Mouse (Mus musculus) A20 (cell line): Measurements from ENCODE around the gene Fut2.

Source experiments
- DNase-seq: peaks from one replicate; pipeline ENCODE4 v3.0.0-alpha.2; 2011; ENCODE audit warnings: low read depth, low spot score

The Fut2 gene

DNA sequence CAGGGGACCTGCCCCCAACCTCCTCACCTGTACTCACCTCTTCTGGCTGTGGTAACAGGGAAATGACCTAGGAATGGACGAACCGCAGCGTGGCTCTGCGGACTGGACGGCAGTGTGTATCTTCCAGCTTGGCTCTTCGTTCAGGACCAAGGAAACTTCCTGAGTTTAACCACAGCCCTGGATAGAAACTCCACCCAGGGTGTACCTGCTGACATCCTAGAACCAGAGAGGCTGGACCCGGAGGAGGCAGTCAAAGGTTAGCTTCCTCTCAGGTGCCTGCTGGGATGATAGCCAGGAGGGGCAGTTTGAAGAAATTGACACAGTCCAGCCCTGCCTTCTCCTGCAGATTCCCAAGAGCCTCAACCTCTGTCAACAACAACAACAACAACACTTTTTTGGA, at the start of gene Fut2:
Gene Fut2, minus strand, starts transcription at position 234 of the 400 bp plus-strand sequence.
- DNase-seq: no peak

DNA sequence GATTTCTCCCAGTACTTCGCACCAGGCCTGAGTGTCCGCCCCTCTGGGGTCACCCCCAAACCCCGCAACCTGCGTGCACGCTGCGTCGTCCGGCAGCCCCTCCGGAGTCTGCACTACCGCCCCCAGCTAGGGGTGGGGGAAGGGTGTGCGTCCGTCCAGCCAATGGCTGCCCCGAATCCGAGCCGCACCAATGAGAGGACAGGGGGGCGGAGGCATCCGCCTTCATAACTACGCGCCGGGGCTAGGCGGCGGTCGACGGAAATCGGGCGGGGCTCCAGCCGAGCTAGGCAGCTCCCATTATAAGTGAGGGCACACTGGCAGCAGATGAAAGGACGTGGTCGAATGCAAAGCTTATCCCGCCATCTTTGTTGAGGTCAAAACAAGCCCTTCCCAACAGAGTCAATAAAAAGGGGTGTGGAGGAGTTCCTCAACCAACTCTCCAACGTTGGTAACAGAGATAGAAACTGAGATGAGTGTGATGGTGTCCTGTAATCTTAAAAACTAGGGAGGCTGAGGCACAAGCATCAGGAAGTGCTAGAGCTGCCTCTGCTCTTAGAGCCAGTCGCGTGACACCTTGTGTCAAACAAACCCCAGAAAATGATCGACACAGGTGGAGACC, 49.0 kb upstream of the Fut2 start, which contains the start of gene Rpl18:
Gene Rpl18, plus strand, starts transcription at position 368 of the 619 bp plus-strand sequence.
- DNase-seq: peak; percentile 98

- no peak for DNase-seq
Measured at GRCm38 (mm10) chr7:45714630-45715089, 48.5 kb upstream of the Fut2 start.

- DNase-seq: no peak
Measured at GRCm38 (mm10) chr7:45713881-45714520, 47.8 kb upstream of the Fut2 start.

GRCm38 (mm10) chr7:45713396-45713795, 47.2 kb upstream of the Fut2 start:
- no peak for DNase-seq

DNA sequence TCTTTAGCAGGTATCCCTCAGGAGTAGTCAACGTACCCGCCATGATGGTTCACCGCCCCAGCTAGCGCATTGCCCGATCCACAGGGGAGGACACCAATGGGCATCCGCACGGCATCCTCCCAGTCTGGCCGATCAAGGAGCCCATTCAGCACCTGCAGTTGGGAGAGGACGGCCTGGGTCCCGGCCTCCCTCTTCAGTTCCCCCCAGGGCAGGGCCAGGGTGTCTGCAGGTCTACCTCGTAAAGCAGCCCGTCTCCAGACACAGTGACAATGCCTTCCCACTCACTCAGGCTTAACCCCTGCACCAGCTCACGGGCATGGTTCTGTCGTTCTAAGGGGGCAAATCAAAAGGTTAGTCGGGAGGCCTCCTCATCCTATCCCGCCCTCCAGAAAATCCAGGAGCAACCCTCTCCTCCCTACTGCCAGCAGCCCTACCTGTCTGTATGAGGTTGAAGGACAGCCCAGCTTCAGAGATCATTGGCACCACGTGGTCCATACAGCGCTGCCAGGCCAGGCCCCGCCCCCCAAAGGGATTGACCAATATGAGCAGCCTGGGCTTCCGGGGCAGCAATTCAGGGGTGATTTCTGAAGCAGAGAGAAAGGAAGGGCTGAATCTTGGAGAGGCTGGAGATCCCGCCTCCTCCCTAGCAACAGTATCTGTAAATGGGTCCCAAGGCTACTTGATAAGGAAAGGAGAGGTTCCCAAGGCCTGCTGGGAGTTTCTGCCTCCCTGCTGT, 46.0 kb upstream of the Fut2 start:
- no peak for DNase-seq

DNA sequence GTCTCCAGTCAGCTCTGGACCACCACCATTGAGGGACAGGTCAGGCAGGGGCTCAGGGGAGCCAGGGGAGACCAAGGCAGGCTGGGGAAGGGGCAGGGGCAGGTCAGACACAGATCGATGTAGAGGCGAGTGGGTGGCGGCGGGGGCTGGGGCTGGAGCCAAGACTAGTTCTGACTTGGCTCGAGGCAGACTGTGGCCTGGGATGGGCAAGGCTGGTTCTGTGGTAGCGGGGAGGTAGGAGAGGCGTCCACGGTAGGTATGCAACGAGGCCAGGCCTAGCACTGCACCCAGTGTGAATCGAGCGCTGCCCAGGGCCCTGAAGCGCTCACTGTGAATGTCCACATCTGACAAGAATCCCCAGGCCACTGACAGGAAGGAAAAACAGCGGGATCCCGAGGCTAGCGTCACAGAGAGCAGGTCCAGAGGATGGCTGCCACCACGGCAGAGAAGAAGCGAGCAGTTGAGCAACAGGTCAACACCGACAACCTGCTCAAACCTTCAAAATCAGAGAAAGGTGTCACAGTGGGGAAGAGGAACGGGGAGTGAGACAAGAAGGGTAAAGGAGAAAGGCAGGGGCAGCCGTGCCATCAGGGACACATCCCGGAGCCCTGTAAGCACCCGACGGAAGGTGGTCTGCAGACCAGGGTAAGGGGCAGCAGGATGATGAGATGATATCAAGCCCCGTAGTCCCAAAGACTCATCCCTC, 45.3 kb upstream of the Fut2 start:
- no peak for DNase-seq

GRCm38 (mm10) chr7:45710477-45711191, 44.4 kb upstream of the Fut2 start:
- DNase-seq: no peak

GRCm38 (mm10) chr7:45709677-45710355, 43.6 kb upstream of the Fut2 start:
- DNase-seq: no peak

GRCm38 (mm10) chr7:45709036-45709435, 42.8 kb upstream of the Fut2 start:
- peak; percentile 43 for DNase-seq

- peak; percentile 75 for DNase-seq
Measured at GRCm38 (mm10) chr7:45708221-45708761, 42.1 kb upstream of the Fut2 start.

- DNase-seq: peak; percentile 96
Measured at GRCm38 (mm10) chr7:45707375-45707967, 41.3 kb upstream of the Fut2 start.

GRCm38 (mm10) chr7:45706721-45707241, 40.6 kb upstream of the Fut2 start:
- peak; percentile 96 for DNase-seq

DNA sequence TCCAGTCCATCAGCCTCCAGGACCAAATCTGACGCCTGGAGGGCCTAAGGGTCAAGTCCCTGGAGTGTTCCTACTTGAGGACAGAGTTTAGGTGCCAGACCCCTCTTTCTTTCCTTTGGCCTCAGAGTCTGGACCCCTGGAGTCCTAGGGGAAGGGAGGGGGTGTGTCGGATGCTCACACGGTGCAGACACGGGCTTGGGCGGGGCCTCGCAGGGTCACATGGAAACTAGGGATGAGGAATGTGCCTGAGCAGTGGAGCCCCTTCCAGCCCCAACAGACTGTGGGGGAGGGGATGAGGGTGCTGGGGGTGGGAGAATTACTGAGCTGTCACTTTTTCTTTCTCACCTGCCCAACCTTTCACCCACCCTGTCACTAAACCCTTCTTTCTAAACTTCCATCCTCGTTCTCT, 39.7 kb upstream of the Fut2 start:
- peak; percentile 64 for DNase-seq

- no peak for DNase-seq
Measured at GRCm38 (mm10) chr7:45705443-45705864, 39.3 kb upstream of the Fut2 start.

DNA sequence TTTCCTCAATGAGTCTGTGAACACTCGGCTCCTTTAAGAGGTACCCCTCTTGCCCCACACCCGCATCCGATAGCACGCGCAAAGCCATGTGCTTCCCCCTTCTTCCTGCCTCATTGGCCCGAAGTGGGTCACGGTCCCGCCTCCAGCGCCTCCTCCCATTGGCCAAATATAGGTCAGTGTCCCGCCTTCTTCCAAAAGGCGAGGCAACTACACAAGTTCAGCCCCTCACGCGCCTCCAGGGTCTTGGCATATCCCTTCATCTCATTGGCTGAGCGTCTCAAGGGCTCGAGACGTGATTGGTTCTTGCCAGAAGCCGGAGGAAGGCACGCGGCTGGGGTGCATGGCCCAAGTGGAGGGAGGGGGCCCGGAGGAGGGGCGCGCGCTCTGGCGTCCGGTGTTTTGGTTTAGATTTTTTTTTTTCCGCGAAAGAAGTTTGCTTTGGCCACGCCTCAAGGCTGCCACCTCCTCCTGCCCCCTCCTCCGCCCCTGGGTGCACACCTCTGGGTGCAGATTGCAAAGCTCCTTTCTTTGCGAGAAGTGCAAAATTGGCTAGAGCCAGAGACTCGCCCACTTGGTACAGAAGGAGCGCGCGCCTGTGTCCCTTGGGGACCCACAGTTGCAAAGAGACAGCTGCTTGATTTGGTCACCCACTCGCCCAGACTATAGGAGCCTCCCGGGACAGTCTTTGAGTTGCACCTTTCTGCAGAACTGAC, 38.7 kb upstream of the Fut2 start, which contains the start of gene Dbp:
Gene Dbp, plus strand, starts transcription at position 359 of the 713 bp plus-strand sequence.
- DNase-seq: peak; percentile 99

- DNase-seq: peak; percentile 94
Measured at GRCm38 (mm10) chr7:45704046-45704559, 37.9 kb upstream of the Fut2 start.

- no peak for DNase-seq
Measured at GRCm38 (mm10) chr7:45703521-45704033, 37.4 kb upstream of the Fut2 start.
